Mouse (Mus musculus): ENCODE data around the gene Slc35f6. TPM values are rescaled to one million over a fixed set of nuclear protein-coding genes. Genes with fewer than 3 reads are reported as not detected.

The Slc35f6 gene
- polyA plus RNA-seq, 1 experiment, result 33.1 TPM

DNA sequence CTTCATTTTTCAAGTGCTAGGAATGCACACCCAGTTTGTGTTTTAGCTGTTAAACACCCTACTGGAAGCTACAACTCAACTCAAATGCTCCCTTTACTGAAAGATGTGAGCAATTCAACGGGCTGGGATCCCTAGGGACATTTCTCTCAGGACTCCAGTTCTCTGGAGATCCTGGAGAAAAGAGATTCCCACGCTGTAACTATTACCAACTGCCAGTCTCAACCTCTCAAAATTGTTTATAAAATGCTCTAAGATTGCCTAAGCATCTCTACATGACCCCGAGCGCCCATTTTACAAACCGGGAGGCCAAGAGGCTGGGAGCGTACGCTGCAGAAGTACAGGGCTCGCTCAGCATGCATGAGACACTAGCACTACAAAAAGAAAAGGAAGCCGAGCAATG is 337 bp upstream of the Slc35f6 start:
- peak overlapping the region; percentile 93 for H3K4me2 ChIP-seq (ENCODE audit: low read depth)
- peaks cover 17% of the 10 kb centered on the region for H3K79me2 ChIP-seq (ENCODE audit: control insufficient read depth, insufficient read depth)
- H3K27me3 ChIP-seq (ENCODE audit: control insufficient read depth, insufficient read depth, insufficient read length), result no peaks in the 10 kb centered on the region
- no peaks in the 10 kb centered on the region for H3K36me3 ChIP-seq (ENCODE audit: control insufficient read depth, insufficient read depth)
- TF ChIP-seq MYOD1 (IDR thresholded peaks at IDR 0.05; ENCODE audit: control insufficient read depth in 1 of 3, insufficient read length in 2 of 3, low read depth in 2 of 3) (no peak), TCF12 (IDR thresholded peaks at IDR 0.05; ENCODE audit: insufficient read depth, poor library complexity, severe bottlenecking) (no peak), TCF3 (IDR thresholded peaks at IDR 0.05; ENCODE audit: insufficient read length, low read depth) (no peak), E2F4 (IDR thresholded peaks at IDR 0.05; ENCODE audit: insufficient read depth) (no peak)
- H3ac ChIP-seq (ENCODE audit: control insufficient read depth, insufficient read length), result peak overlapping the region; percentile 63
- peak overlapping the region; percentile 86 for H3K4me3 ChIP-seq

DNA sequence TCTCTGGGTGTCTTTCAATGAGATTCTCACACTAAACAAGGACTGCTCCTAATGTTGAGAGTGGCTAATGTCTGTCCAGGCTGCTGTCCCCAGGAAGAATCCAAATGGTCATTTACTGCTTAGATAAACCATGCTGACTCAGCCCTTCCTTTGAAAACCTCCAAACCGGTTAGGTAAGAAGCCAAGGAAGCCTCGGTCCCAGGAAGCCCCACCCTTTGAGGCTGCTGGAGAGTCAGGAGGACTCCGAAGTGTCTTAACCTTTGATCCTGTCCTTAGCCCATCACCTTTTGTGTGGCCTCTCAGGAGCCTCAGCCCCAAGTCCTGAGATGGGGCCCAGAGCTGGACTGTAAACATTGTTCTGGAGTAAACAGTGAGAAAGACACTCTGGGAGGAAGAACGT is 1.8 kb downstream of the Slc35f6 start:
- peak overlapping the region; percentile 86 for H3K4me3 ChIP-seq
- H3K27me3 ChIP-seq (ENCODE audit: control insufficient read depth, insufficient read depth, insufficient read length), result no peaks in the 10 kb centered on the region
- H3K36me3 ChIP-seq (ENCODE audit: control insufficient read depth, insufficient read depth), result no peaks in the 10 kb centered on the region
- peaks cover 17% of the 10 kb centered on the region for H3K79me2 ChIP-seq (ENCODE audit: control insufficient read depth, insufficient read depth)
- TF ChIP-seq POLR2A (IDR thresholded peaks at IDR 0.05; ENCODE audit: insufficient read length, low read depth) (no peak), POLR2AphosphoS2 (IDR thresholded peaks at IDR 0.05; ENCODE audit: insufficient read length, low read depth) (no peak), MYOG (IDR thresholded peaks at IDR 0.05; ENCODE audit: control insufficient read depth in 1 of 3, insufficient read depth in 1 of 3, insufficient read length in 2 of 3, low read depth in 2 of 3) (no peak), MAX (IDR thresholded peaks at IDR 0.05; ENCODE audit: low read depth) (no peak), REST (IDR thresholded peaks at IDR 0.05; ENCODE audit: insufficient read depth, insufficient read length) (no peak), TCF12 (IDR thresholded peaks at IDR 0.05; ENCODE audit: insufficient read depth, poor library complexity, severe bottlenecking) (no peak), CEBPB (IDR thresholded peaks at IDR 0.05; ENCODE audit: insufficient read depth, poor library complexity, severe bottlenecking) (no peak), E2F4 (IDR thresholded peaks at IDR 0.05; ENCODE audit: insufficient read depth) (no peak), TCF3 (IDR thresholded peaks at IDR 0.05; ENCODE audit: insufficient read length, low read depth) (no peak), MYOD1 (IDR thresholded peaks at IDR 0.05; ENCODE audit: control insufficient read depth in 1 of 3, insufficient read length in 2 of 3, low read depth in 2 of 3) (no peak), USF1 (IDR thresholded peaks at IDR 0.05; ENCODE audit: low read depth) (no peak), SRF (IDR thresholded peaks at IDR 0.05; ENCODE audit: control insufficient read depth, insufficient read length, low read depth) (no peak)
- H3ac ChIP-seq (ENCODE audit: control insufficient read depth, insufficient read length), result no peak overlapping the region
- peak overlapping the region; percentile 69 for H3K4me2 ChIP-seq (ENCODE audit: low read depth)

- H3ac ChIP-seq (ENCODE audit: control insufficient read depth, insufficient read length), result no peak overlapping the region
- H3K27me3 ChIP-seq (ENCODE audit: control insufficient read depth, insufficient read depth, insufficient read length), result no peaks in the 10 kb centered on the region
- TF ChIP-seq TCF3 (IDR thresholded peaks at IDR 0.05; ENCODE audit: insufficient read length, low read depth), result no peak
- peak; percentile 17 for TF ChIP-seq USF1 (IDR thresholded peaks at IDR 0.05; ENCODE audit: low read depth)
- no peak for TF ChIP-seq E2F4 (IDR thresholded peaks at IDR 0.05; ENCODE audit: insufficient read depth)
- H3K4me2 ChIP-seq (ENCODE audit: low read depth), result peak overlapping the region; percentile 33
- H3K36me3 ChIP-seq (ENCODE audit: control insufficient read depth, insufficient read depth), result no peaks in the 10 kb centered on the region
- peaks cover 17% of the 10 kb centered on the region for H3K79me2 ChIP-seq (ENCODE audit: control insufficient read depth, insufficient read depth)
- H3K4me3 ChIP-seq, result no peak overlapping the region
Observed at GRCm38 (mm10) chr5:30650756-30651155, 3.0 kb downstream of the Slc35f6 start.

DNA sequence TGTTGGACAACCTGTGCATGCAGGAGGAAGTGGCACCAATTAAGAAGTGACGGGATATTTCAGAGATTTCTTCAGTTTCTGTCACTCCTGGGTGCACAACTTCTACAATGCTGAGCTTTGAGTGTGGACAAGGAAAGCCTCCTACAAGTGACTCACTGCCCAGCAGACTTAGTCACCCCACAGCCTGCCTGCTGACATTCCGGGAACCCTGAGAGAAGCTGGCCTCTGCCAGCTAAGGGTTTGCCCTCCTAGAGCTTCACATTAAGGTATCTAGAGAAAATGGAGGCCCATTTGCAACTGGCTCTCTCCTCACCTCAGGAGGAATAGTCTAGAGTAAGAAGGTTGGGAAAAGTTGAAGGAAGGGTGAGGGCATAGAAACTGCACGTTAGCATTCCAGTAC is 3.8 kb downstream of the Slc35f6 start:
- Histone ChIP-seq H3K4me3 (no peak overlapping the region), H3ac (ENCODE audit: control insufficient read depth, insufficient read length) (no peak overlapping the region), H3K36me3 (ENCODE audit: control insufficient read depth, insufficient read depth) (no peaks in the 10 kb centered on the region), H3K4me2 (ENCODE audit: low read depth) (peak overlapping the region; percentile 33), H3K27me3 (ENCODE audit: control insufficient read depth, insufficient read depth, insufficient read length) (no peaks in the 10 kb centered on the region), H3K79me2 (ENCODE audit: control insufficient read depth, insufficient read depth) (peaks cover 17% of the 10 kb centered on the region)
- TF ChIP-seq MYOD1 (IDR thresholded peaks at IDR 0.05; ENCODE audit: control insufficient read depth in 1 of 3, insufficient read length in 2 of 3, low read depth in 2 of 3), result no peak
- TF ChIP-seq E2F4 (IDR thresholded peaks at IDR 0.05; ENCODE audit: insufficient read depth), result no peak
- no peak for TF ChIP-seq POLR2AphosphoS2 (IDR thresholded peaks at IDR 0.05; ENCODE audit: insufficient read length, low read depth)
- TF ChIP-seq TCF3 (IDR thresholded peaks at IDR 0.05; ENCODE audit: insufficient read length, low read depth), result no peak
- no peak for TF ChIP-seq USF1 (IDR thresholded peaks at IDR 0.05; ENCODE audit: low read depth)
- TF ChIP-seq TCF12 (IDR thresholded peaks at IDR 0.05; ENCODE audit: insufficient read depth, poor library complexity, severe bottlenecking), result no peak
- no peak for TF ChIP-seq POLR2A (IDR thresholded peaks at IDR 0.05; ENCODE audit: insufficient read length, low read depth)
- no peak for TF ChIP-seq SRF (IDR thresholded peaks at IDR 0.05; ENCODE audit: control insufficient read depth, insufficient read length, low read depth)
- TF ChIP-seq CEBPB (IDR thresholded peaks at IDR 0.05; ENCODE audit: insufficient read depth, poor library complexity, severe bottlenecking), result no peak
- no peak for TF ChIP-seq MYOG (IDR thresholded peaks at IDR 0.05; ENCODE audit: control insufficient read depth in 1 of 3, insufficient read depth in 1 of 3, insufficient read length in 2 of 3, low read depth in 2 of 3)
- TF ChIP-seq MAX (IDR thresholded peaks at IDR 0.05; ENCODE audit: low read depth), result no peak
- no peak for TF ChIP-seq REST (IDR thresholded peaks at IDR 0.05; ENCODE audit: insufficient read depth, insufficient read length)

GRCm38 (mm10) chr5:30653246-30653645 is 5.5 kb downstream of the Slc35f6 start:
- Histone ChIP-seq H3K36me3 (ENCODE audit: control insufficient read depth, insufficient read depth) (no peaks in the 10 kb centered on the region), H3ac (ENCODE audit: control insufficient read depth, insufficient read length) (no peak overlapping the region), H3K79me2 (ENCODE audit: control insufficient read depth, insufficient read depth) (peaks cover 15% of the 10 kb centered on the region), H3K4me2 (ENCODE audit: low read depth) (no peak overlapping the region), H3K4me3 (no peak overlapping the region), H3K27me3 (ENCODE audit: control insufficient read depth, insufficient read depth, insufficient read length) (no peaks in the 10 kb centered on the region)
- TF ChIP-seq MAX (IDR thresholded peaks at IDR 0.05; ENCODE audit: low read depth), result no peak
- no peak for TF ChIP-seq E2F4 (IDR thresholded peaks at IDR 0.05; ENCODE audit: insufficient read depth)
- no peak for TF ChIP-seq CEBPB (IDR thresholded peaks at IDR 0.05; ENCODE audit: insufficient read depth, poor library complexity, severe bottlenecking)
- TF ChIP-seq MYOD1 (IDR thresholded peaks at IDR 0.05; ENCODE audit: control insufficient read depth in 1 of 3, insufficient read length in 2 of 3, low read depth in 2 of 3), result no peak
- no peak for TF ChIP-seq REST (IDR thresholded peaks at IDR 0.05; ENCODE audit: insufficient read depth, insufficient read length)
- TF ChIP-seq TCF3 (IDR thresholded peaks at IDR 0.05; ENCODE audit: insufficient read length, low read depth), result no peak
- no peak for TF ChIP-seq POLR2AphosphoS2 (IDR thresholded peaks at IDR 0.05; ENCODE audit: insufficient read length, low read depth)
- no peak for TF ChIP-seq USF1 (IDR thresholded peaks at IDR 0.05; ENCODE audit: low read depth)
- TF ChIP-seq POLR2A (IDR thresholded peaks at IDR 0.05; ENCODE audit: insufficient read length, low read depth), result no peak
- TF ChIP-seq TCF12 (IDR thresholded peaks at IDR 0.05; ENCODE audit: insufficient read depth, poor library complexity, severe bottlenecking), result no peak
- no peak for TF ChIP-seq MYOG (IDR thresholded peaks at IDR 0.05; ENCODE audit: control insufficient read depth in 1 of 3, insufficient read depth in 1 of 3, insufficient read length in 2 of 3, low read depth in 2 of 3)
- no peak for TF ChIP-seq SRF (IDR thresholded peaks at IDR 0.05; ENCODE audit: control insufficient read depth, insufficient read length, low read depth)
